Mouse (Mus musculus): ENCODE measurements around the gene Olfr1434. TPM values are rescaled to one million over a fixed set of nuclear protein-coding genes. Genes with fewer than 3 reads are reported as not detected.
"Not testable (repeated sequence)": the region's sequence is repeated elsewhere in the genome, so short reads cannot be mapped to it uniquely, and the experiment has no call there.

The Olfr1434 gene
- not detected for total RNA-seq (2021)
- long read RNA-seq, experiment 1: 0 reads
- long read RNA-seq, experiment 2: 0 reads

DNA sequence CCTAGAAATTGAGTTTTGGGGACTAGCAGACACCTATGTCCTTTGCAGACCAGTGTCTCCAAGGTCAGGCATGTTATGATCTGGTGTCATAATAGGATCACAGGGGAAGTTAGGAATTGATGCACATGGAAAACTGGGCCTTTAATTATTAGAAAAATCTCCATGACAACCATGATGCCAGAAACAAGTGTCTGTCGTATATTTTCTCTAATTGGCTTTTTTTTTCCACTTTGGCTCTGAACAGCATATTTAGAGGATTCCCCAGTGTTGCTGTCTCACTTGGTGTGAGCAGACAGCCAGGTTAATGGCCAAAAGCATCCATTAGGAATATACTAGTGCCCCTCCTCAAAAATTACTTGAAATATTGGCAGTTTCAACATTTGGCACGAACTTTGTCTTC is at the start of gene Olfr1434:
Gene Olfr1434, plus strand, starts transcription at position 301 of the 400 bp plus-strand sequence.
- no peak for TF ChIP-seq CTCF (IDR thresholded peaks at IDR 0.05)
- Histone ChIP-seq H3K27ac (no peak within 1 kb of the TSS), H3K4me3 (no peak within 1 kb of the TSS)
- no peak for DNase-seq
- intact Hi-C loops (cut with DNase I): no loop called here

DNA sequence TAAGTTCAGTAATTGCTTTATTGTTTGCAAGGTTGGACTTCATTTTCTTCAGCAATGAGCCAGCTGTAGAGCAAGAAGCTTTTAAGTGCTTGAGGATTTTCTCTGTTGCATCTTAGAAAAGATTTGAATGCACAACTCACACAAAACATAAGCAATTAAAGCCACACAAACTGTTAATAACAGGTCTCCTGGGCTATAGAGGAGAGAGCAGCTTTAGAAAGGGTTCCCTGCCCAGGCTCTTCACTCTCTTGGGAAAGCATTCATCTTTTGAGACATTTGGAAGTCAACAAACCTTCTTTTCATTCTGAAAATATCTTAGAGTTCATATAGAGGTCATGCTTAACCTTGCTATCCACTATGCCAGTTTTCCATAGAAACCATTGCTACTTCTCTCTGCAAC is 47.2 kb upstream of the Olfr1434 start, which contains the start of gene Olfr1432:
Gene Olfr1432, minus strand, starts transcription at position 101 of the 400 bp plus-strand sequence.
- H3K27ac ChIP-seq; DNase-seq; H3K4me3 ChIP-seq; intact Hi-C loops (cut with DNase I): not testable (repeated sequence)

DNA sequence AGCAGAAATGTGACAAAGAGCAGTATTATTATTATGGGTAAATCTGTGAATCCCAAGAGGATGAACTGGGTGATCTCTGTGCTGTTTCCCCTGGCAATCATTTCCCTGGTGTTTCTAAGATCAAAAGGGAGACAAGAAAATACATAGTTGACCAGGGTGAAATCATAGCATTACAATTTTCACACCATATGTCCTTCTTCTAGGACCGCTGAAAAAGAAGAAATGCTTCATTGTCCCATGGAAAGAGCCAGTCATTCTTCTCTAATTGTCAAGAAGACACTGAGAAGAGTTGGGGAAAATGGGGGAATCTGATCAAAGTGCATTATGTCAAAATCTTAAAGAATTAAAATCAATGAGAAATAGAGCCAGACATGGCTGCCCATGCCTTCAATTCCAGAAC is 38.1 kb upstream of the Olfr1434 start, which contains the start of gene Olfr262:
Gene Olfr262, minus strand, starts transcription at position 101 of the 400 bp plus-strand sequence.
- no peak within 1 kb of the TSS for H3K27ac ChIP-seq
- H3K4me3 ChIP-seq: no peak within 1 kb of the TSS
- DNase-seq: no peak
- intact Hi-C loops (cut with DNase I): no loop called here
- TF ChIP-seq CTCF (IDR thresholded peaks at IDR 0.05): no peak

DNA sequence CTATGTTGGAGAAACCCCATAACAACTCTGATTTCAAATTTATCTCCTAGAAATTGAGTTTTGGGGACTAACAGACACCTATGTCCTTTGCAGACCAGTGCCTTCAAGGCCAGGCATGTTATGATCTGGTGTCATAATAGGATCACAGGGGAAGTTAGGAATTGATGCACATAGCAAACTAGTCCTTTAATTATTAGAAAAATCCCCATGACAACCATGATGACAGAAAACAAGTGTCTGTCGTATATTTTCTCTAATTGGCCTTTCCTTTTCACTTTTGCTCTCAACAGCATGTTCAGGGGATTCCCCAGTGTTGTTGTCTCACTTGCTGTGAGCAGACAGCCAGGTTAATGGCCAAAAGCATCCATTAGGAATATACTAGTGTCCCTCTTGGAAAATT is 18.9 kb upstream of the Olfr1434 start, which contains the start of gene Olfr235:
Gene Olfr235, plus strand, starts transcription at position 301 of the 400 bp plus-strand sequence.
- TF ChIP-seq CTCF (IDR thresholded peaks at IDR 0.05): no peak
- Histone ChIP-seq H3K4me3 (no peak within 1 kb of the TSS), H3K27ac (no peak within 1 kb of the TSS)
- DNase-seq: no peak
- intact Hi-C loops (cut with DNase I): no loop called here

DNA sequence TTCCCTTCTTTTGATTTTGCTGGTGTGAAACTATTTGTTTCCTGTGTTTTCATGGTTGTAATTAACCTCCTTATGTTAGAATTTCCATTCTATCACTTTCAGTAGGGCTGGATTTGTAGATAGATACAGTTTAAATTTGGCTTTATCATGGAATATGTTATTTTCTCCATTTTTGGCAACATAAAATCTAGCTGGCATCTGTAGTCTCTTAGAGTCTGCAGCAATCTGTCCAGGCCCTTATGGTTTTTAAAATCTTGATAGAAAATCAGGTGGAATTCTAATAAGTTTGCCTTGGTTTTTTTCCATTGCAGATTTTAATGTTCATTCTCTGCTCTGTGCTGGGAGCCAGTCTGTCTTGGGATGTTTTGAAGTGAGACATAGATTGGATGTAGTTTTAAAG is 13.3 kb downstream of the Olfr1434 start:
- no peak for TF ChIP-seq CTCF (IDR thresholded peaks at IDR 0.05)
- intact Hi-C loops (cut with DNase I): no loop called here

DNA sequence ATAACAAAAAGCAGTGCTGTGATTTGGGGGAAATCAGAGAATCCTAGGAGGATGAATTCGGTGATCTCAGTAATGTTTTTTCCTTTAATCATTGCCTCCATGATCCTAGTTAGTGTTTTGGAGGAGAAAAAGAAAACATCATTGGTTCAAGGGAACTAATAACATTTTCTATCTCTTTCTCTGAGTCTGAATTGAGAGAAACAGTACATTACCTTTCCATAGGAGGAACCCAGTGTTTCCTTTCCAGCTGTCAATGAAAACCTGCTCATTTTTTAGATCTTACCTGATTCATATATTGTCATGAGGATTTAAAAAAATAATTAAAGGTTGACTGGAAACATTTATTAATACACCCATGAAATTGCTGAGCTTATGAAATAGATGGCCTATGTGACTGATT is 19.4 kb downstream of the Olfr1434 start, which contains the start of gene Olfr1436:
Gene Olfr1436, minus strand, starts transcription at position 101 of the 400 bp plus-strand sequence.
- H3K27ac ChIP-seq; intact Hi-C loops (cut with DNase I); DNase-seq; H3K4me3 ChIP-seq: not testable (repeated sequence)

More for the DNA sequence above, 13.3 kb downstream of the Olfr1434 start:
- no peak for DNase-seq
- H3K27ac ChIP-seq: no peak overlapping the region
- H3K4me3 ChIP-seq: no peak overlapping the region

DNA sequence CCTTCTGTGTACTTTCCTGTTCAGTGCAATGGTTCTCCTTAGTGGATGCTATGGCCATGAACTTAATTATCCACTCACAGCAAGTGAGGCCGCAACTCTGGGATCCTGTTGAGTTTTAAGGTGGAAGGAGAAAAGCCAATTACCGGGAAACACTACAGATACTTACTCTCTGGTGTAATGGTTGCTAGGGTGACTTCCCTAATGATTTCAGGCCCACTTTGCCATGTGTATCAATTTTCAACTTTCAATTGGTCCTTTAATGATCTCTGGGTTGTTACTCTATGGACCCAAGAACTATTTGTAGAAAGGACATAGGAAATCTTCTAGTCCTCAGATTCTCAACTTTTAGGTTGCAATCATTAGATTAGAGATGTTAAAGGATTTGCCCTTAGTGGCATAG is 45.3 kb downstream of the Olfr1434 start, which contains the start of gene Olfr1437:
Gene Olfr1437, minus strand, starts transcription at position 101 of the 400 bp plus-strand sequence.
- Histone ChIP-seq H3K4me3 (no peak within 1 kb of the TSS), H3K27ac (no peak within 1 kb of the TSS)
- DNase-seq: no peak
- TF ChIP-seq CTCF (IDR thresholded peaks at IDR 0.05): no peak
- intact Hi-C loops (cut with DNase I): no loop called here

Other genes with a start within 250 kb of the Olfr1434 start
- gene Olfr1423, start 238.5 kb upstream of the Olfr1434 start, total RNA-seq (2021): not detected
- gene Olfr1424, start 217.2 kb upstream of the Olfr1434 start, total RNA-seq (2021): not detected
- not detected for gene Olfr1425, start 202.1 kb upstream of the Olfr1434 start, total RNA-seq (2021)
- gene Olfr1426, start 187.8 kb upstream of the Olfr1434 start, total RNA-seq (2021): not detected
- not detected for gene Olfr1427, start 176.5 kb upstream of the Olfr1434 start, total RNA-seq (2021)
- gene Olfr1428, start 164.0 kb upstream of the Olfr1434 start, total RNA-seq (2021): not detected
- not detected for gene Olfr76, start 156.7 kb upstream of the Olfr1434 start, total RNA-seq (2021)
- gene Olfr1555-ps1, start 109.7 kb upstream of the Olfr1434 start, total RNA-seq (2021): not detected
- not detected for gene Olfr1431, start 79.2 kb upstream of the Olfr1434 start, total RNA-seq (2021)
- not detected for gene Olfr1432, start 47.3 kb upstream of the Olfr1434 start, total RNA-seq (2021)
- not detected for gene Olfr262, start 38.2 kb upstream of the Olfr1434 start, total RNA-seq (2021)
- not detected for gene Olfr235, start 18.8 kb upstream of the Olfr1434 start, total RNA-seq (2021)
- gene Olfr1436, start 19.3 kb downstream of the Olfr1434 start, total RNA-seq (2021): not detected
- not detected for gene Olfr1437, start 45.2 kb downstream of the Olfr1434 start, total RNA-seq (2021)
- gene Olfr1438-ps1, start 56.1 kb downstream of the Olfr1434 start, total RNA-seq (2021): not detected
- not detected for gene Olfr1440, start 107.4 kb downstream of the Olfr1434 start, total RNA-seq (2021)
- gene Olfr1441, start 137.6 kb downstream of the Olfr1434 start, total RNA-seq (2021): not detected
- not detected for gene Pfpl, start 148.1 kb downstream of the Olfr1434 start, total RNA-seq (2021)
- 1 to 10 TPM in 1 of 2 experiments, under 1 TPM in 1; 0.98 to 1.1 TPM for gene Mpeg1, start 180.9 kb downstream of the Olfr1434 start, total RNA-seq (2021)
- 1 to 10 TPM; 3.9 to 4.2 TPM for gene Dtx4, start 221.6 kb downstream of the Olfr1434 start, total RNA-seq (2021)

All from gastrocnemius, adult 2 months (tissue).